Mouse (Mus musculus): ENCODE results near the gene B230217C12Rik. TPM values are rescaled to one million over a fixed set of nuclear protein-coding genes. Genes with fewer than 3 reads are reported as not detected.

B230217C12Rik gene
- polyA plus RNA-seq, 2 experiments: 5.3 to 13.3 TPM

DNA sequence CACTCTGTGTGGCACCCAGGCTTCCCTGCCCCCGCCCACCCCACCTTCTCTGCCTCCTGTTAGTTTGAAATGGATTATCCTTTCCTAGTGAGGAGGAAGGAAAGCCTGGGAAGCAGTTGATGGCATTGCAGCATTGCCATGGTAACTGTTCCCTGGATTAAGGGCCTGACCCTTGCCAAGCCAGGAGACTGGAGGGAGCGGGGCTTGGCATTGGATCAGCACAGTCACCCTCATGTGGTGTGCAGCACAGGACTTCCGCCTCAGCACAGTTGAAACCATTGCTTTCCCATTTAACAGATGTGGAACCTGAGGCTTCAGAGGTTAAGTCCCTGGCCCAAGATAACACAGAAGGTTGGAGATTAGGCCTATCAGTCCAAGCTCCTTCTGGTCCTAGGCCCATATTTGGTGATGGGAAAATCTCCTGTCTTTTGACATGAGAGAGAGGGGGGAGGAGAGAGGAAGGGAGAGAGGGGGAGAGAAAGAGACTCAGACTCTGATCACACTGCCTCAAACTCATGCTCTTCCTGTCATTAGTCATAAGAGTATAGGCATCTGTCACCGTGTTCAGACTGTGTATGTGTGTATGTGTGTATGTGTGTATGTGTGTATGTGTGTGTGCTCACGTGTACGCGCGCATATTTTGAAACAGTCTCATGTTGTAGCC, 19.0 kb upstream of the B230217C12Rik start:
- H3K36me3 ChIP-seq (ENCODE audit: control insufficient read depth, insufficient read depth, low read length): peaks cover 81% of the 10 kb centered on the region
- H3K4me2 ChIP-seq (replicated peaks; ENCODE audit: low read depth, low read length, severe bottlenecking): no peak overlapping the region
- ATAC-seq (ENCODE audit: low FRiP score, low read depth): no peak
- no peak for TF ChIP-seq POLR2A (IDR thresholded peaks at IDR 0.05; ENCODE audit: borderline replicate concordance, extremely low read depth, insufficient read depth, insufficient read length)
- no peaks in the 10 kb centered on the region for H3K9me3 ChIP-seq (ENCODE audit: control insufficient read depth, low read length)
- no peak overlapping the region for H3K27ac ChIP-seq (replicated peaks; ENCODE audit: low read depth, low read length)
- 99% methylated on average over 8 of the region's 8 CpGs for WGBS
- H3K27me3 ChIP-seq (ENCODE audit: control insufficient read depth, insufficient read depth, low read length): no peaks in the 10 kb centered on the region
- DNase-seq (ENCODE audit: low spot score): no peak
- peaks cover 16% of the 10 kb centered on the region for H3K4me1 ChIP-seq (ENCODE audit: control insufficient read depth, insufficient read depth, low read length)
- no peak overlapping the region for H3K4me3 ChIP-seq (replicated peaks; ENCODE audit: low read length)
- H3K9ac ChIP-seq (ENCODE audit: low read depth, low read length, severe bottlenecking): no peak overlapping the region

DNA sequence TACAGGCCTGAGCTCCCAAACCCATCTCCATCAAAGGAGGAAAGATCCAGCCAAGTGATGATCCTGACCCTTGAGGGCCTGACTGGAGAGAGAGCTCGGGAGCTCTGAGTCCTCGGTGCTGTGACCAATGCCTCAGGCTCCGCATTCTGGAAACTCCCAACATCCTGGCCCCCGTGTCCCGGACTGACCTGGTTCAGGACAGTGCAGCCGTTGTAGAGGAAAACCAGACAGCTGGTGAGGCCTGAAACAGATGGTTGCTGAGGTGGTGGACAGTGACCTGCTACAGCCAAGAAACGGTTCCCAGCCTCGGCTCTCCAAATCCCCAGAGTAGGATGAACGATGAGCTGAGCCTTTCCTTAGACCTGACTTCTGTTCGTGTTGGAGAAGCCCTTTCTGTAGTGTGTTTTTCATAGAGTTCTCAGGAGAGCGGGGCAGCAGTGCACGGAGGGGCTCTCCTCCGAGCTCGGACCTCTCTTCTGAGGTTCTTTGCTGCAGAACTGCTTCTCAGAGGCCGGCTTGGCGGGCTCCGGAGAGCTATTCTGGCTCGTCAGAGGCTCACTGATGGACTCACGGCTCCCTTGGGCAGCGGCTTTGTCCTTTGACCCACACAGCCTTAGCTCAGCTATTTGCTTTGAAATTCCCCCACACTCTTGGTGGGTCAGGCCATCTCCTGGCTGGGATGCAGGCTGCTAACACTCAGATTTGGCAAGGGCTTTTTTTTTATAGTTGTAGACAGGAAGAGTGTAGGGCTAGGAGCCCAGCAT, 17.6 kb upstream of the B230217C12Rik start:
- no peak overlapping the region for H3K9ac ChIP-seq (ENCODE audit: low read depth, low read length, severe bottlenecking)
- DNase-seq (ENCODE audit: low spot score): no peak
- no peak for TF ChIP-seq POLR2A (IDR thresholded peaks at IDR 0.05; ENCODE audit: borderline replicate concordance, extremely low read depth, insufficient read depth, insufficient read length)
- H3K4me3 ChIP-seq (replicated peaks; ENCODE audit: low read length): no peak overlapping the region
- no peaks in the 10 kb centered on the region for H3K27me3 ChIP-seq (ENCODE audit: control insufficient read depth, insufficient read depth, low read length)
- no peak overlapping the region for H3K4me2 ChIP-seq (replicated peaks; ENCODE audit: low read depth, low read length, severe bottlenecking)
- no peaks in the 10 kb centered on the region for H3K9me3 ChIP-seq (ENCODE audit: control insufficient read depth, low read length)
- H3K4me1 ChIP-seq (ENCODE audit: control insufficient read depth, insufficient read depth, low read length): peaks cover 8% of the 10 kb centered on the region
- no peak overlapping the region for H3K27ac ChIP-seq (replicated peaks; ENCODE audit: low read depth, low read length)
- WGBS: 71% methylated on average over 20 of the region's 20 CpGs
- ATAC-seq (ENCODE audit: low FRiP score, low read depth): no peak
- peaks cover 86% of the 10 kb centered on the region for H3K36me3 ChIP-seq (ENCODE audit: control insufficient read depth, insufficient read depth, low read length)

DNA sequence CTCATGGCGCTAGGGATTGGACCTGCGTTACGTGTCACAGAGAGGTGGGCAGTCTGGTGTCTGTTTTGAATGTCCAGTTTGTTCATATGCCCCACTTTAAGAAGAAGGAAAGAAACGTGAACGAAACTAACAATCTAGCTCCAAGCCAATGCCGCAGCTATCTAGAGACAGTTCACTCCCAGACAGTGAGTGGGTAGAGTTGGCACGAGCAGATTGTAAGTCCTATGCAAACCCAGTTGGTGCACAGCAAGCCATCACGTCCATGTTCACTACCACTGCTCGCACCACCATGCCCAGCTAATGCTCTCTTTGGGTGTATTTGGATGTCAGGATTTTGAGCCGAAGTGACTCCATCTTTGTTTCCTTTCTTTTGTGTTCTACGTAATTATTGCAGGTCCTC, 16.4 kb upstream of the B230217C12Rik start:
- Histone ChIP-seq H3K27ac (replicated peaks; ENCODE audit: low read depth, low read length) (no peak overlapping the region), H3K9me3 (ENCODE audit: control insufficient read depth, low read length) (no peaks in the 10 kb centered on the region), H3K4me2 (replicated peaks; ENCODE audit: low read depth, low read length, severe bottlenecking) (no peak overlapping the region), H3K9ac (ENCODE audit: low read depth, low read length, severe bottlenecking) (no peak overlapping the region), H3K4me3 (replicated peaks; ENCODE audit: low read length) (no peak overlapping the region), H3K36me3 (ENCODE audit: control insufficient read depth, insufficient read depth, low read length) (peaks cover 85% of the 10 kb centered on the region), H3K27me3 (ENCODE audit: control insufficient read depth, insufficient read depth, low read length) (no peaks in the 10 kb centered on the region), H3K4me1 (ENCODE audit: control insufficient read depth, insufficient read depth, low read length) (no peaks in the 10 kb centered on the region)
- TF ChIP-seq POLR2A (IDR thresholded peaks at IDR 0.05; ENCODE audit: borderline replicate concordance, extremely low read depth, insufficient read depth, insufficient read length): no peak
- DNase-seq (ENCODE audit: low spot score): no peak
- WGBS: 95% methylated on average over 11 of the region's 11 CpGs
- ATAC-seq (ENCODE audit: low FRiP score, low read depth): no peak

DNA sequence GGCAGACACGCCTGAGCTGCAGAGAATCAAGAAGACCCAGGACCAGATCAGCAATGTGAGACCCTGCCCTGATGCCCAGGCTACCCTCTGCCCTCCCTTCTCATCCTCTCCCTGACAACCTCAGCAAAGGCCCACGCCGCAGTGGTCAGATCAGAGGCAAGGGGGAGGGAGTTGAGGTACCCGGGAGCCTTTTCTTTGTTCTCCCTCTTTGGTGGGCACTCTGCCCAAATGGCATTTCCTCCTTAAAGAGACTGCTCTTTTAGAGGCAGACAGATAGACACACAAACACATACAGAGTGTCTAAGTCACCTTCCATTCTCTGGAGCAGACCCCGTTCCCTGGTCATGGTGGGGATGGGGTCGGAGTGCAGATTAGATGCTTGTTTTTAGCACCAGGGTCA, 15.7 kb upstream of the B230217C12Rik start:
- H3K27me3 ChIP-seq (ENCODE audit: control insufficient read depth, insufficient read depth, low read length): no peaks in the 10 kb centered on the region
- H3K36me3 ChIP-seq (ENCODE audit: control insufficient read depth, insufficient read depth, low read length): peaks cover 86% of the 10 kb centered on the region
- H3K4me2 ChIP-seq (replicated peaks; ENCODE audit: low read depth, low read length, severe bottlenecking): no peak overlapping the region
- H3K9ac ChIP-seq (ENCODE audit: low read depth, low read length, severe bottlenecking): no peak overlapping the region
- TF ChIP-seq POLR2A (IDR thresholded peaks at IDR 0.05; ENCODE audit: borderline replicate concordance, extremely low read depth, insufficient read depth, insufficient read length): no peak
- ATAC-seq (ENCODE audit: low FRiP score, low read depth): no peak
- no peak overlapping the region for H3K4me3 ChIP-seq (replicated peaks; ENCODE audit: low read length)
- H3K9me3 ChIP-seq (ENCODE audit: control insufficient read depth, low read length): no peaks in the 10 kb centered on the region
- H3K27ac ChIP-seq (replicated peaks; ENCODE audit: low read depth, low read length): no peak overlapping the region
- 79% methylated on average over 6 of the region's 6 CpGs for WGBS
- no peak for DNase-seq (ENCODE audit: low spot score)
- H3K4me1 ChIP-seq (ENCODE audit: control insufficient read depth, insufficient read depth, low read length): no peaks in the 10 kb centered on the region

DNA sequence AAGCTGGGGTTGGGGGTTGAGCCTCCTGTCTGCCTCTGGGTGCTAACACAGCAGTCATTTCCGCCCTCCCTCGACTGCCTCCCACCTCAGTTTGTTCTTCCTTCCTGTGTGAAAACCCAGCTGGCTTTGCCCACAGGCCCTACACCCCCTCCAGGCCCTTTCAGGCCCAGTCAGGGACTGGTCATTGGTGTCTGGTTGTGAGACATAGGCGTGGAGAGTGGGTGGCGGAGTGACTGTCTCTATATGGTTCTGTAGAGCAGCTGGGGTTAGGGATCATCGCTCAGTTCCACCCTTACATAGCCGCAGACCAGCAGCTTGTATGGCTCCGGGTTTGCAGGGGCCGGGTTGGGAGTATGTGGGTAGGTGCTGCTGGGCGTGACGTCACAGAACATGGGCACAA, 15.3 kb upstream of the B230217C12Rik start:
- no peak for ATAC-seq (ENCODE audit: low FRiP score, low read depth)
- no peak for TF ChIP-seq POLR2A (IDR thresholded peaks at IDR 0.05; ENCODE audit: borderline replicate concordance, extremely low read depth, insufficient read depth, insufficient read length)

More for the DNA sequence above, 15.3 kb upstream of the B230217C12Rik start:
- Histone ChIP-seq H3K4me3 (replicated peaks; ENCODE audit: low read length) (no peak overlapping the region), H3K27me3 (ENCODE audit: control insufficient read depth, insufficient read depth, low read length) (no peaks in the 10 kb centered on the region), H3K36me3 (ENCODE audit: control insufficient read depth, insufficient read depth, low read length) (peaks cover 88% of the 10 kb centered on the region), H3K9ac (ENCODE audit: low read depth, low read length, severe bottlenecking) (no peak overlapping the region), H3K4me2 (replicated peaks; ENCODE audit: low read depth, low read length, severe bottlenecking) (no peak overlapping the region), H3K27ac (replicated peaks; ENCODE audit: low read depth, low read length) (no peak overlapping the region), H3K4me1 (ENCODE audit: control insufficient read depth, insufficient read depth, low read length) (no peaks in the 10 kb centered on the region), H3K9me3 (ENCODE audit: control insufficient read depth, low read length) (no peaks in the 10 kb centered on the region)
- WGBS: 83% methylated on average over 10 of the region's 10 CpGs
- no peak for DNase-seq (ENCODE audit: low spot score)

All from limb, embryonic 14.5 days (tissue).